8 mouse cellular contexts compared by ENCODE assay signal in genomic region chr1:166138136-166138535, GRCm38 (mm10). TPM values are rescaled to one million over a fixed set of nuclear protein-coding genes. Genes with fewer than 3 reads are reported as not detected.
DNase-seq lines count a peak whose midpoint lies in the region; ATAC-seq and TF ChIP-seq lines count a peak whose summit lies in the region.

No protein-coding gene starts in this region.

- WGBS in kidney, adult 2 months: 33% methylated on average over 13 of the region's 13 CpGs
- 77% methylated on average over 13 of the region's 13 CpGs for WGBS in midbrain, embryonic 14.5 days
- WGBS in midbrain, embryonic 13.5 days: 78% methylated on average over 13 of the region's 13 CpGs
- 69% methylated on average over 13 of the region's 13 CpGs for WGBS in hindbrain, embryonic 13.5 days

- no peak for TF ChIP-seq POLR2A in kidney, adult 2 months (IDR thresholded peaks at IDR 0.05; ENCODE audit: low read depth, low read length)

- no peak overlapping the region for H3K4me2 ChIP-seq in midbrain, embryonic 14.5 days (ENCODE audit: low read length)
- no peak overlapping the region for H3K4me2 ChIP-seq in midbrain, embryonic 13.5 days (replicated peaks)
- no peak overlapping the region for H3K4me2 ChIP-seq in hindbrain, embryonic 13.5 days

- no peak for DNase-seq in ES-E14 (ENCODE audit: low read depth, low spot score)
- peak; percentile 73 for DNase-seq in adrenal gland, postnatal 10 days
- DNase-seq in kidney, adult 2 months: peak; percentile 46
- DNase-seq in lung, postnatal 14 days: peak; percentile 33
- DNase-seq in midbrain, embryonic 14.5 days: no peak
- no peak for DNase-seq in cerebellum, postnatal 36 days

- H3K27ac ChIP-seq in ES-E14 (ENCODE audit: insufficient read depth, low read depth, low read length, poor library complexity, severe bottlenecking): peak overlapping the region; percentile 53; the same call in 1 of the 2 replicates
- no peak overlapping the region for H3K27ac ChIP-seq in kidney, adult 2 months (ENCODE audit: insufficient read depth, low read depth, low read length)
- H3K27ac ChIP-seq in midbrain, embryonic 14.5 days (replicated peaks; ENCODE audit: low read depth, low read length): no peak overlapping the region
- H3K27ac ChIP-seq in midbrain, embryonic 13.5 days: no peak overlapping the region
- H3K27ac ChIP-seq in hindbrain, embryonic 13.5 days: no peak overlapping the region

- no peaks in the 10 kb centered on the region for H3K27me3 ChIP-seq in kidney, adult 2 months (replicated peaks; ENCODE audit: control insufficient read depth, insufficient read depth, low read length)
- H3K27me3 ChIP-seq in midbrain, embryonic 14.5 days (ENCODE audit: control insufficient read depth, insufficient read depth, low read length): no peaks in the 10 kb centered on the region
- H3K27me3 ChIP-seq in midbrain, embryonic 13.5 days: peaks cover 3% of the 10 kb centered on the region; the same call in 1 of the 2 replicates
- 0 out of 2 replicates have a peak, but pooled peaks cover 11% of the 10 kb centered on the region for H3K27me3 ChIP-seq in hindbrain, embryonic 13.5 days

- peak overlapping the region; percentile 34; the same call in 1 of the 2 replicates for H3K9ac ChIP-seq in ES-E14 (ENCODE audit: insufficient read depth, low read depth, low read length, poor library complexity, severe bottlenecking)
- H3K9ac ChIP-seq in midbrain, embryonic 14.5 days (replicated peaks; ENCODE audit: low read length): no peak overlapping the region
- no peak overlapping the region for H3K9ac ChIP-seq in midbrain, embryonic 13.5 days (replicated peaks)
- no peak overlapping the region for H3K9ac ChIP-seq in hindbrain, embryonic 13.5 days

- H3K9me3 ChIP-seq in ES-E14 (ENCODE audit: control insufficient read depth, insufficient read depth, low read depth, low read length): no peaks in the 10 kb centered on the region
- H3K9me3 ChIP-seq in midbrain, embryonic 14.5 days (ENCODE audit: control insufficient read depth, low read length): no peaks in the 10 kb centered on the region
- no peaks in the 10 kb centered on the region for H3K9me3 ChIP-seq in midbrain, embryonic 13.5 days
- H3K9me3 ChIP-seq in hindbrain, embryonic 13.5 days: no peaks in the 10 kb centered on the region

- no peaks in the 10 kb centered on the region for H3K36me3 ChIP-seq in ES-E14 (ENCODE audit: control insufficient read depth, insufficient read depth, low read length, poor library complexity, severe bottlenecking)
- no peaks in the 10 kb centered on the region for H3K36me3 ChIP-seq in kidney, adult 2 months (ENCODE audit: control insufficient read depth, insufficient read depth, low read length)
- no peaks in the 10 kb centered on the region for H3K36me3 ChIP-seq in midbrain, embryonic 14.5 days (ENCODE audit: control insufficient read depth, insufficient read depth, low read length)
- no peaks in the 10 kb centered on the region for H3K36me3 ChIP-seq in midbrain, embryonic 13.5 days
- no peaks in the 10 kb centered on the region for H3K36me3 ChIP-seq in hindbrain, embryonic 13.5 days

- no peak for ATAC-seq in midbrain, embryonic 14.5 days (ENCODE audit: low FRiP score, low TSS enrichment)
- no peak for ATAC-seq in midbrain, embryonic 13.5 days
- no peak for ATAC-seq in hindbrain, embryonic 13.5 days (ENCODE audit: low FRiP score)

- peaks cover 8 to 35% of the 10 kb centered on the region in 2 experiments; a peak in 3 of 4 replicates for H3K4me1 ChIP-seq in ES-E14 (ENCODE audit: control insufficient read depth in 2 of 2, insufficient read depth in 2 of 2, low read length in 2 of 2, poor library complexity in 1 of 2)
- 0 out of 2 replicates have a peak, but pooled peaks cover 6% of the 10 kb centered on the region for H3K4me1 ChIP-seq in kidney, adult 2 months (ENCODE audit: control insufficient read depth, insufficient read depth, low read length)
- peaks cover 4% of the 10 kb centered on the region; the same call in 1 of the 2 replicates for H3K4me1 ChIP-seq in midbrain, embryonic 14.5 days (ENCODE audit: control insufficient read depth, insufficient read depth, low read length)
- H3K4me1 ChIP-seq in midbrain, embryonic 13.5 days (replicated peaks): peaks cover 13% of the 10 kb centered on the region
- H3K4me1 ChIP-seq in hindbrain, embryonic 13.5 days (replicated peaks): peaks cover 11% of the 10 kb centered on the region

- no peak for TF ChIP-seq CTCF in kidney, adult 2 months (conservative IDR thresholded peaks at IDR 0.05; ENCODE audit: insufficient read depth, insufficient read length, low read depth, low read length)

- H3K4me3 ChIP-seq in ES-E14 (ENCODE audit: insufficient read depth in 1 of 2, low read depth in 1 of 2, low read length in 2 of 2, poor library complexity in 1 of 2, severe bottlenecking in 1 of 2): peak overlapping the region; percentile 26 to 29; a peak in 2 of 4 replicates
- no peak overlapping the region for H3K4me3 ChIP-seq in kidney, adult 2 months (ENCODE audit: insufficient read depth, low read depth, low read length)
- no peak overlapping the region for H3K4me3 ChIP-seq in midbrain, embryonic 14.5 days (replicated peaks; ENCODE audit: low read depth, low read length)
- no peak overlapping the region for H3K4me3 ChIP-seq in midbrain, embryonic 13.5 days (replicated peaks)
- H3K4me3 ChIP-seq in hindbrain, embryonic 13.5 days: no peak overlapping the region

- in situ Hi-C loops in ES-E14 (cut with MboI; ENCODE audit: low sequenced_read_pairs in 2 of 2, unreplicated experiment in 2 of 2): no loop called here

TF ChIP-seq in ES-E14, 5 proteins besides CTCF, POLR2A, EP300 and RAD21:
- TF ChIP-seq CHD2 (IDR thresholded peaks at IDR 0.05; ENCODE audit: low read depth, low read length) (no peak), HCFC1 (IDR thresholded peaks at IDR 0.05; ENCODE audit: borderline replicate concordance, insufficient read depth, low read length) (no peak), ZNF384 (IDR thresholded peaks at IDR 0.05; ENCODE audit: low read depth, low read length) (no peak), MAFK (IDR thresholded peaks at IDR 0.05; ENCODE audit: insufficient read depth, low read depth, low read length) (no peak), ZC3H11A (IDR thresholded peaks at IDR 0.05; ENCODE audit: borderline replicate concordance, low read depth, low read length) (no peak)

RNA-seq across cellular contexts. Expression of gene Gpa33, which starts 8.1 kb away (rescaled TPM):
- total RNA-seq in ES-E14 (2012; rRNA removed): 68.0 and 204 TPM in 2 replicates
- under 1 TPM in 1 of 2 experiments, not detected in 1; 0.18 TPM for total RNA-seq in adrenal gland, postnatal 10 days (2021)
- 0.09 and 0.49 TPM in 2 replicates for polyA plus RNA-seq in kidney, adult 2 months (2012; rRNA removed)
- not detected in 2 replicates for polyA plus RNA-seq in midbrain, embryonic 14.5 days (2014; fragmentation: Nextera tagmentation; extraction: Ambion mirVana)
- 0.17 TPM in 1 of 2 replicates, not detected in the other for polyA plus RNA-seq in midbrain, embryonic 13.5 days (2015; fragmentation: Nextera tagmentation; extraction: Ambion mirVana)
- polyA plus RNA-seq in hindbrain, embryonic 13.5 days (2015; fragmentation: Nextera tagmentation; extraction: Ambion mirVana): 0.14 TPM in 1 of 2 replicates, not detected in the other

RNA-seq across cellular contexts. Expression of gene Dusp27, which starts 10.4 kb away (rescaled TPM):
- 60.2 and 69.4 TPM in 2 replicates for total RNA-seq in ES-E14 (2012; rRNA removed)
- 1 to 10 TPM; 2.0 to 7.0 TPM for total RNA-seq in adrenal gland, postnatal 10 days (2021)
- 0.30 TPM in 1 of 2 replicates, not detected in the other for polyA plus RNA-seq in kidney, adult 2 months (2012; rRNA removed)
- polyA plus RNA-seq in midbrain, embryonic 14.5 days (2014; fragmentation: Nextera tagmentation; extraction: Ambion mirVana): 0.51 and 1.00 TPM in 2 replicates
- polyA plus RNA-seq in midbrain, embryonic 13.5 days (2015; fragmentation: Nextera tagmentation; extraction: Ambion mirVana): 1.2 and 1.3 TPM in 2 replicates
- 1.2 and 1.6 TPM in 2 replicates for polyA plus RNA-seq in hindbrain, embryonic 13.5 days (2015; fragmentation: Nextera tagmentation; extraction: Ambion mirVana)

Comparison
In these comparisons a context has a peak if more than half of its experiments do, and no peak if none do; other contexts are left out.
1. DNase-seq: peak in adrenal gland, postnatal 10 days (single experiment), kidney, adult 2 months (single experiment) and lung, postnatal 14 days (single experiment); none in ES-E14 (single experiment), midbrain, embryonic 14.5 days (single experiment) and cerebellum, postnatal 36 days (0 of 2).
2. H3K4me3 ChIP-seq: peak in ES-E14 (2 of 2); none in kidney, adult 2 months (single experiment), midbrain, embryonic 14.5 days (single experiment), midbrain, embryonic 13.5 days (single experiment) and hindbrain, embryonic 13.5 days (single experiment).